Mouse (Mus musculus) E14TG2a.4 (cell line): Measurements from ENCODE around the gene Flad1.

Experiments used
- CTCF ChIP-seq: conservative IDR thresholded peaks from 2 replicates; pipeline ENCODE4 v1.5.1; 2014; ENCODE audit warnings: low read length
- POU5F1 ChIP-seq: IDR thresholded peaks from 2 replicates; pipeline ENCODE4 v1.6.1; 2014; ENCODE audit warnings: low read length, borderline replicate concordance

GRCm38 (mm10) chr3:89365486-89366414, 45.9 kb downstream of the Flad1 start:
- TF ChIP-seq CTCF (no peak), POU5F1 (no peak)
